Mouse (Mus musculus): ENCODE measurements around the gene Lrig2.

DNA sequence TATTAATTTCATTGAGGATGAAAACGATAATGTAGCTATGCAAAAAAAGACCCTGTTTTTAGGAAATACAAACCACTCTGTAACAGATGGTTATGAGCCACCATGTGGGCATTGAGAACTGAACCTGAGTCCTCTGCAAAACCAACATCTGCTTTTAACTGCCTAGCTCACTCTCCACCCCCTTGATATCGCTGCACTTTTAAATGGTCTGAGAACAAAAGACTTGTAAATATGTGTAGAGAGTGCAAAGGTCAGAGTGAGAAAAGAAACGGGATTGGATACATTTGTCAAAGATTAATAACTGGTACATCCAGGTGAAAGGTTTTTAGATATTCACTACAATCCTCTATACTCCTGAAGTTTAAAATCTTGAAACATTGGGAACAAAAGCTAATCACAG lies 42.3 kb downstream of the Lrig2 start:
- no peak for TF ChIP-seq POLR2A (IDR thresholded peaks at IDR 0.05; ENCODE audit: insufficient read depth, low read depth, low read length)
- TF ChIP-seq CTCF (IDR thresholded peaks at IDR 0.05), result no peak
- TF ChIP-seq EP300 (IDR thresholded peaks at IDR 0.05; ENCODE audit: insufficient read depth, low read depth, low read length), result no peak

All from heart, adult 2 months (tissue).